Mouse (Mus musculus): ENCODE measurements around the gene Fhit. TPM values are rescaled to one million over a fixed set of nuclear protein-coding genes. Genes with fewer than 3 reads are reported as not detected.
"Not testable (repeated sequence)": the region's sequence is repeated elsewhere in the genome, so short reads cannot be mapped to it uniquely, and the experiment has no call there.

The Fhit gene
- polyA plus RNA-seq, 1 experiment from 2014 or later = 5.0 TPM

DNA sequence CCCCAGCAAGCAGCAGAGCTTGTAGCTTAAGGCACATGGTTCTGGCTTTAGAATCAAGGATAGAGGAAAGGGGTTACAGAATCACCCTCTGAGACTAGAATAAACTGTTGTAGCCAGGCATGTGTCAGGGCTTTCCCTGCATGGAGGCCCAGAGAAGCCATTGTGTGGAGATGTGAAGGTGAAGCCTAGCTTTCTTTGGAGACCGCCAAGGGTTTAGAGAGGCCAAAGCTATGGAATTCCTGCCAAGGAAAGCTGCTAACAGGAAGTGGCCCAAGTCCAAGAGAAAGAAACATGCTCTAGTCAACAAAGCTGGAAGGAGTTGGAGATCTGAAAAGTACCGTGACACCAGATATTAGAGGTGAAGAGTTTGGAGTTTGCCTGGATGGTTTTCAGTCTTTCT is 1262.3 kb downstream of the Fhit start:
- Histone ChIP-seq H3K4me1 (ENCODE audit: control insufficient read depth, insufficient read depth, low read length) (no peaks in the 10 kb centered on the region), H3K36me3 (replicated peaks; ENCODE audit: control insufficient read depth, insufficient read depth, low read depth, low read length) (no peaks in the 10 kb centered on the region), H3K4me3 (ENCODE audit: low read depth, low read length) (no peak overlapping the region), H3K9ac (replicated peaks; ENCODE audit: low read length) (no peak overlapping the region), H3K9me3 (replicated peaks; ENCODE audit: control insufficient read depth, low read length) (no peaks in the 10 kb centered on the region), H3K4me2 (ENCODE audit: low read depth, low read length) (no peak overlapping the region), H3K27me3 (ENCODE audit: control insufficient read depth, insufficient read depth, low read length) (no peaks in the 10 kb centered on the region), H3K27ac (replicated peaks; ENCODE audit: low read depth, low read length) (no peak overlapping the region)
- 94% methylated on average over 2 of the region's 2 CpGs for WGBS
- ATAC-seq (replicated peaks; ENCODE audit: insufficient number of reproducible peaks, low FRiP score, low TSS enrichment, low read depth) = no peak
- no peak for DNase-seq (ENCODE audit: low spot score)

DNA sequence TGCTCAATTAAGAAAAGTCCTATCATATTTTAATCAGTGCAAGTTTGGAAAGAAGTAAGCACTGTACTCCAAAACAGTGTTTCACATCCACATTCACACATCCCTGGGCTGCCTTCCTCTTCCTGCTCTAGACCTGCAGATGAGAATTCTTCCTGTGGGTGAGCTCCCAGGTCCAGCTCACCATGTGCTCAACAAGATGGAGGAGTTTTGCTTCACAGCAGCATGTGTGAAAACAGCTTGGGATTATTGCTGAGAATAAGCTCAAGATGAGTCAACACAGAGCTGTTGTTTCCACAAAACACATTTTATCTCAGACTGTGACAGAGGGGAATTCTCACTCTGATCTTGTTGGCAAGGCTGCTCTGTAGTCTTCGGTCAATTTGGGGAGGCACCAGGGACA is 1265.3 kb downstream of the Fhit start:
- Histone ChIP-seq H3K4me1 (ENCODE audit: control insufficient read depth, insufficient read depth, low read length) (no peaks in the 10 kb centered on the region), H3K4me2 (ENCODE audit: low read depth, low read length) (no peak overlapping the region), H3K9ac (replicated peaks; ENCODE audit: low read length) (no peak overlapping the region), H3K9me3 (replicated peaks; ENCODE audit: control insufficient read depth, low read length) (no peaks in the 10 kb centered on the region), H3K27ac (replicated peaks; ENCODE audit: low read depth, low read length) (no peak overlapping the region), H3K36me3 (replicated peaks; ENCODE audit: control insufficient read depth, insufficient read depth, low read depth, low read length) (no peaks in the 10 kb centered on the region), H3K27me3 (ENCODE audit: control insufficient read depth, insufficient read depth, low read length) (no peaks in the 10 kb centered on the region), H3K4me3 (ENCODE audit: low read depth, low read length) (no peak overlapping the region)
- DNase-seq (ENCODE audit: low spot score) (no peak), ATAC-seq (replicated peaks; ENCODE audit: insufficient number of reproducible peaks, low FRiP score, low TSS enrichment, low read depth) (no peak)
- WGBS = 86% methylated on average over 1 of the region's 1 CpGs

DNA sequence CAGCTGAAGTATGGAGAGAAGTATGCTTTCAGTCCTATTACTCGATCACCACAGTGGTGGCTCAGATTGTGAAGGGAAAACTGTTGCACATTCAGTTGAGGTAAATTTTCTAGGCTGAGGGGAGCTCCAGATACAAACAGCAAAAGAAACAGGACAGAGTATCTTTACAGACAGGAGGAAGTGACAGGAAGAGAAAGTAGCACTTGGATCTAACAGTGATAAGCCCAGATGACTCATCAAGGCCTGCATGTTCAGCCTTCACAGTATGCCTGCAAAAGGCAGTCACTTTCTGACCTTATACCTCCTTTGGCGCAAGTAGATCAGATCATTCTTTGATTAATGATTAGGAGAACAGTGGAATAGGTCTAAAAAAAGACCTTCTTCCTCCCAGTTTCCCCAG is 1309.8 kb downstream of the Fhit start:
- Histone ChIP-seq H3K4me3 (ENCODE audit: low read depth, low read length) (no peak overlapping the region), H3K9ac (replicated peaks; ENCODE audit: low read length) (no peak overlapping the region), H3K9me3 (replicated peaks; ENCODE audit: control insufficient read depth, low read length) (no peaks in the 10 kb centered on the region), H3K36me3 (replicated peaks; ENCODE audit: control insufficient read depth, insufficient read depth, low read depth, low read length) (no peaks in the 10 kb centered on the region), H3K4me2 (ENCODE audit: low read depth, low read length) (no peak overlapping the region), H3K4me1 (ENCODE audit: control insufficient read depth, insufficient read depth, low read length) (no peaks in the 10 kb centered on the region), H3K27ac (replicated peaks; ENCODE audit: low read depth, low read length) (no peak overlapping the region), H3K27me3 (ENCODE audit: control insufficient read depth, insufficient read depth, low read length) (no peaks in the 10 kb centered on the region)
- ATAC-seq (replicated peaks; ENCODE audit: insufficient number of reproducible peaks, low FRiP score, low TSS enrichment, low read depth) = no peak
- 87% methylated on average over 2 of the region's 2 CpGs for WGBS
- DNase-seq (ENCODE audit: low spot score) = no peak

DNA sequence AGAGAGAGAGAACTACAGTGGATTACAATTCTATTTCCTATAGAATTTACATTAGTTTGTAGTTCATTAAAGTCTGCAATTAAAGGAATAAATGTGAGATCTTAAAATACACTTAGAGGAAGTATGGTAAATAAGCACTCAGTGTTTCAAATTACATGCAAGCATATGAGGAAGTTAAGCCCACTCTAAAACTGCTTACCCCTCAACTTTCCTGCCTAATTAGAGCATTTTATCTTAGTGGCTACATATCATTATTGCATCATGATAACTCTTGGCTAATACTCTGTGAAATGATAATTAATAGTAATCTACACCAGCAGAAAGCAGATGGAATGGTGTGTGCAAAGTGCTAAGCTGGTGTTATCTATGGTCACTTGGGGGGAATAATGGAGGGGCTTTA is 1329.5 kb downstream of the Fhit start:
- DNase-seq (ENCODE audit: low spot score) (no peak), ATAC-seq (replicated peaks; ENCODE audit: insufficient number of reproducible peaks, low FRiP score, low TSS enrichment, low read depth) (no peak)
- H3K36me3 ChIP-seq (replicated peaks; ENCODE audit: control insufficient read depth, insufficient read depth, low read depth, low read length) = no peaks in the 10 kb centered on the region
- no peak overlapping the region for H3K4me2 ChIP-seq (ENCODE audit: low read depth, low read length)
- no peak overlapping the region for H3K4me3 ChIP-seq (ENCODE audit: low read depth, low read length)
- no peaks in the 10 kb centered on the region for H3K9me3 ChIP-seq (replicated peaks; ENCODE audit: control insufficient read depth, low read length)
- H3K9ac ChIP-seq (replicated peaks; ENCODE audit: low read length) = no peak overlapping the region
- no peaks in the 10 kb centered on the region for H3K4me1 ChIP-seq (ENCODE audit: control insufficient read depth, insufficient read depth, low read length)
- no peaks in the 10 kb centered on the region for H3K27me3 ChIP-seq (ENCODE audit: control insufficient read depth, insufficient read depth, low read length)
- H3K27ac ChIP-seq (replicated peaks; ENCODE audit: low read depth, low read length) = no peak overlapping the region

DNA sequence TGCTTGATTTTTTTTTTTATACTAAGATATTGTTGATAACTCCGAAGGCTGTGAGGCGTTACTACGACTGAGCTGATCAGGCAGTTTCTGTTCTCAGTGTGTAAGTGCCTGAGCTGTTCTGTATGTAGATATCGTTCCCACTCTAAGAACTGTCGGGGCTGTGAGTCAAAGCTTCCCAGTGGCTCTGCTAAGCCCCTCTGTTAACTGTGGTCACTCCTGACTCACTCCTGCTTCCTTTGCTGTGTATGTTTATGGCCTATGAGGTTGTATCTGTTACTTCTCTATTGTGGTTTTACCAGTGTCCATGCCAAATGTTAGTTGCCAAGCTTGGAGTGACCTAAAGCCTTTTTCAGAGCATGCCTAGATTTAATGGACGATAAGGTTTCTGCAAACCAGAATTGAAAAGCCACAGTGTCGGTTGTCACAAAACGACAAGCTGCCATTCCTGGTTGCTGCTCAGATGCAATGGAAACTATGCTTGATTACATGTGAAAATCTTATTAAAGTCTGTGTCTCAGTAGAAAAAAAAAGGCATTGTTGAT is 1333.1 kb downstream of the Fhit start:
- H3K27me3 ChIP-seq (ENCODE audit: control insufficient read depth, insufficient read depth, low read length); ATAC-seq (replicated peaks; ENCODE audit: insufficient number of reproducible peaks, low FRiP score, low TSS enrichment, low read depth); H3K9me3 ChIP-seq (replicated peaks; ENCODE audit: control insufficient read depth, low read length); DNase-seq (ENCODE audit: low spot score); H3K9ac ChIP-seq (replicated peaks; ENCODE audit: low read length); H3K4me2 ChIP-seq (ENCODE audit: low read depth, low read length); H3K36me3 ChIP-seq (replicated peaks; ENCODE audit: control insufficient read depth, insufficient read depth, low read depth, low read length); H3K4me3 ChIP-seq (ENCODE audit: low read depth, low read length); H3K27ac ChIP-seq (replicated peaks; ENCODE audit: low read depth, low read length); H3K4me1 ChIP-seq (ENCODE audit: control insufficient read depth, insufficient read depth, low read length): not testable (repeated sequence)
- 86% methylated on average over 8 of the region's 8 CpGs for WGBS

DNA sequence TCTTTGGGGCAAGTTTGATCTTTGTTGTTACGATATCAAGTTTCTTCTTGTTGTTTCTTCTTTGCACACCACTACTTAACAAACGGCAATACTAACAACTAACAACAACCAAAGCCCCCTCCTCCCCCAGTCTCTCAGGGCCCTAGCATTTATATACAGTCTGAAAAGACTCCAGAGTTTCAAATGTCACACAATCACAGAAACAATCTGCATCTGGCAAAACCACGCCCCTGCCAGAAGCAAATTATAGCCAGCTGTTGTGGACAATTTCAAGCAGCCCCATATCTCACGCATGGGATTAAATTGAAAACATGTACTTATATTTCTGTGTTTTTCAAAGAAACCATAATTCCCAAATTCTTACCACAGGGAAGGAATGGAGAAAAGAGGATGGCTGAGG is 1345.9 kb downstream of the Fhit start:
- H3K27ac ChIP-seq (replicated peaks; ENCODE audit: low read depth, low read length) = no peak overlapping the region
- no peak overlapping the region for H3K4me2 ChIP-seq (ENCODE audit: low read depth, low read length)
- no peaks in the 10 kb centered on the region; the same call in 1 of the 2 replicates for H3K4me1 ChIP-seq (ENCODE audit: control insufficient read depth, insufficient read depth, low read length)
- H3K9me3 ChIP-seq (replicated peaks; ENCODE audit: control insufficient read depth, low read length) = no peaks in the 10 kb centered on the region
- H3K4me3 ChIP-seq (ENCODE audit: low read depth, low read length) = no peak overlapping the region
- DNase-seq (ENCODE audit: low spot score) (peak; percentile 72), ATAC-seq (replicated peaks; ENCODE audit: insufficient number of reproducible peaks, low FRiP score, low TSS enrichment, low read depth) (peak; percentile 52; the same call in 1 of the 2 replicates)
- no peak overlapping the region for H3K9ac ChIP-seq (replicated peaks; ENCODE audit: low read length)
- 42% methylated on average over 4 of the region's 4 CpGs for WGBS
- H3K27me3 ChIP-seq (ENCODE audit: control insufficient read depth, insufficient read depth, low read length) = no peaks in the 10 kb centered on the region
- no peaks in the 10 kb centered on the region for H3K36me3 ChIP-seq (replicated peaks; ENCODE audit: control insufficient read depth, insufficient read depth, low read depth, low read length)

DNA sequence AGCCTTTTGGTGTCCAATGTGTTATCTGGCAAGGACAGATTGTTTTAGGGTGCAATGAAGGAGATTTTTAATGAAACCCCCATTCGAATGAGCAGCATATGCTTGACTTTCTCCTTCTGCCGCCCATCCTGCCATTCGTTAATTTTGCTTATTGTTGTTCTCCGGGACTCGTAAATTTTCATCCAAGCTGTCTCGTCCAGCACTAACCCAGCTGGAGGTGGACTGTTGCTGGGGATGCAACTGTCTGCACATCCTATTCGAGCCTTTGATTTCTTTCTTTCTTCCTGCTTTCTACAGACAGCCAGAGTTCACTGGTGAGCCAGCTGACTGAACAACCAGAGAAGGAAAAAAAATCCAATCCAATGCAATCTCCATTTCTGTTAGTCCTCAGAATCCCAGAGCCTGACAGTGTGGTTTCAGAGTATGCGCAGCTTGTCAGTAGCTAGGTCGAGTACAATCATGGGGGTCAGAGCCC is 1350.0 kb downstream of the Fhit start:
- Histone ChIP-seq H3K36me3 (replicated peaks; ENCODE audit: control insufficient read depth, insufficient read depth, low read depth, low read length) (no peaks in the 10 kb centered on the region), H3K9me3 (replicated peaks; ENCODE audit: control insufficient read depth, low read length) (no peaks in the 10 kb centered on the region), H3K4me3 (ENCODE audit: low read depth, low read length) (no peak overlapping the region), H3K4me2 (ENCODE audit: low read depth, low read length) (no peak overlapping the region), H3K4me1 (ENCODE audit: control insufficient read depth, insufficient read depth, low read length) (no peaks in the 10 kb centered on the region; the same call in 1 of the 2 replicates), H3K27me3 (ENCODE audit: control insufficient read depth, insufficient read depth, low read length) (no peaks in the 10 kb centered on the region), H3K27ac (replicated peaks; ENCODE audit: low read depth, low read length) (no peak overlapping the region), H3K9ac (replicated peaks; ENCODE audit: low read length) (no peak overlapping the region)
- 79% methylated on average over 9 of the region's 9 CpGs for WGBS
- DNase-seq (ENCODE audit: low spot score) (no peak), ATAC-seq (replicated peaks; ENCODE audit: insufficient number of reproducible peaks, low FRiP score, low TSS enrichment, low read depth) (no peak)

DNA sequence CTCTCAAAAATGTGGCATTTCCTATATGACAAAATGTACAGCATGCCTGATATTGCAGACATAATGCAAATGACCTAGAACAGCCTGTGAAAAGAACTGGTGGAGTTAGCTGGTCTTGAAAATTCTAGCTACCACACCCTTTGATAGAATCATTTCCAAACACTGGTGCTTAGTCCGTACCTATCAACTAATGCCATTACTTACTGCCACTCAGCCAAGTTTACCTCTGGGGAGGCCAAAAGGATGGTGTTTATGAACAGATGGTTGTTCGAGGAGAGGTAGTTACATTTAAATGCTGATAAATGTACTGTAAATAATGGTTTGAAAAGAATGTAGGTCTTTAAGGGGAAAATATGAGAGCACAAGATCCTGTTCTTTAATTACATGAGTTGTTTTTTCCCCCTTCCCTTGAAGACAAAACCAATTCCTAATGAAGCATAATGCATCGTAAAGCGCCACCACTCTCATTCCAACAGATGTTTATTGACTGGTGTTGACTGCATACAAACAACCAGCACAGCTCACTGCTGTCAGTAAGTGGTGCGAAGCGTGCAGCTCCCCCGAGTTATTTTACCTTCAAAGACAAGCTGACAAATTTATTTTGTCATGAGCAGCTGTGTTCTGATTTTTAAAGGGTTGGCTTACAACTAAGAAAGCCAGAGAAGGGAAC is 1350.5 kb downstream of the Fhit start:
- Histone ChIP-seq H3K27me3 (ENCODE audit: control insufficient read depth, insufficient read depth, low read length) (no peaks in the 10 kb centered on the region), H3K4me2 (ENCODE audit: low read depth, low read length) (no peak overlapping the region), H3K9ac (replicated peaks; ENCODE audit: low read length) (no peak overlapping the region), H3K4me1 (ENCODE audit: control insufficient read depth, insufficient read depth, low read length) (no peaks in the 10 kb centered on the region), H3K9me3 (replicated peaks; ENCODE audit: control insufficient read depth, low read length) (no peaks in the 10 kb centered on the region), H3K36me3 (replicated peaks; ENCODE audit: control insufficient read depth, insufficient read depth, low read depth, low read length) (no peaks in the 10 kb centered on the region), H3K4me3 (ENCODE audit: low read depth, low read length) (no peak overlapping the region), H3K27ac (replicated peaks; ENCODE audit: low read depth, low read length) (no peak overlapping the region)
- ATAC-seq (replicated peaks; ENCODE audit: insufficient number of reproducible peaks, low FRiP score, low TSS enrichment, low read depth) (no peak), DNase-seq (ENCODE audit: low spot score) (no peak)
- WGBS = 73% methylated on average over 7 of the region's 7 CpGs
